Mouse (Mus musculus) liver, embryonic 14.5 days (tissue): ENCODE data around the gene Zfp566.

ENCODE experiments used
- CTCF ChIP-seq: IDR thresholded peaks from 2 replicates; pipeline ENCODE4 v1.5.1; 2016; ENCODE audit warnings: antibody characterized with exemption, low read depth, control low read depth
- EP300 ChIP-seq: IDR thresholded peaks from 2 replicates; pipeline ENCODE4 v1.6.1; 2016; ENCODE audit warnings: antibody characterized with exemption, low read depth

GRCm38 (mm10) chr7:30060341-30060740 is 30.0 kb downstream of the Zfp566 start:
- TF ChIP-seq CTCF = no peak
- TF ChIP-seq EP300 = no peak
